Mouse (Mus musculus) thymus, adult 18-20 months (tissue): ENCODE measurements around the gene Rngtt.

ENCODE experiments used
- DNase-seq, 2 experiments: peaks; one replicate each; pipeline ENCODE4 v3.0.0; 2022; ENCODE audit warnings: mixed read lengths in 2 of 2

Rngtt gene

GRCm38 (mm10) chr4:33523774-33524173 lies 213.7 kb downstream of the Rngtt start:
- no peak for DNase-seq

- no peak for DNase-seq
These were observed 214.5 kb downstream of the Rngtt start for GRCm38 (mm10) chr4:33524481-33525141.

GRCm38 (mm10) chr4:33525272-33525671 lies 215.2 kb downstream of the Rngtt start:
- DNase-seq: no peak

- DNase-seq: no peak
These were observed 216.0 kb downstream of the Rngtt start for GRCm38 (mm10) chr4:33526092-33526491.

GRCm38 (mm10) chr4:33526675-33527074 lies 216.6 kb downstream of the Rngtt start:
- DNase-seq: no peak

GRCm38 (mm10) chr4:33532596-33532995 lies 222.5 kb downstream of the Rngtt start:
- no peak for DNase-seq

GRCm38 (mm10) chr4:33544755-33545576 lies 234.9 kb downstream of the Rngtt start:
- no peak for DNase-seq

- DNase-seq: no peak
These were observed 235.4 kb downstream of the Rngtt start for GRCm38 (mm10) chr4:33545577-33545879.

GRCm38 (mm10) chr4:33546278-33546677 lies 236.2 kb downstream of the Rngtt start:
- DNase-seq: no peak

- no peak for DNase-seq
These were observed 237.3 kb downstream of the Rngtt start for GRCm38 (mm10) chr4:33547315-33547929.

GRCm38 (mm10) chr4:33549606-33550005 lies 239.5 kb downstream of the Rngtt start:
- no peak for DNase-seq
